Mouse (Mus musculus): ENCODE results near the gene Gpsm2.

DNA sequence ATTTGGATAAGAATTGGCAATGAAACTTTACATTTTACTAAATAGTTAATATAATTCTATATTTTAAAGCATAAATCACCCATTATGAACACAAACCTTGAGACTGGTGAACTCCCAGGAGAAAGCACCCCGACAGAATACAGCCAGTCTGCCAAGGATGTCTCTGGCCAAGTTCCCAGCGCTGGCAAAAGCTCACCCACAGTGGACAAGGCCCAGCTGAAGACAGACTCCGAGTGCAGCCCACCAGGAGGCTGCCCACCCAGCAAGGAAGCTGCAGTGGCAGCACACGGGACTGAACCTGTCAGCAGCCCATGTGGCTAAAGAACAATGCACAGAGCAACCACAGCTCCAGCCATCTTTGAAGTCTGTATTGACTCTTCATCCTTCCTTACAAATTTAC, 45.5 kb downstream of the Gpsm2 start:
- TF ChIP-seq EP300 (IDR thresholded peaks at IDR 0.05; ENCODE audit: low read depth) (no peak), CTCF (IDR thresholded peaks at IDR 0.05; ENCODE audit: low read depth) (no peak)

All from liver, embryonic 14.5 days (tissue).